Mouse (Mus musculus) cerebellum, adult 2 months (tissue): ENCODE results near the gene Rab3c. TPM values are rescaled to one million over a fixed set of nuclear protein-coding genes. Genes with fewer than 3 reads are reported as not detected.

Source experiments
- DNase-seq, 2 experiments: peaks; one replicate each; pipeline ENCODE4 v3.0.0; 2021
- H3K27ac ChIP-seq: fragments of 200-500 bp; 2 replicates; pipeline ENCODE4 v1.5.1; 2012; ENCODE audit warnings: low read length, control low read depth, inconsistent platforms; ENCODE audit not compliant: insufficient read depth
- H3K27me3 ChIP-seq: fragments of 200-500 bp; 2 replicates; pipeline ENCODE4 v1.6.1; 2012; ENCODE audit warnings: inconsistent platforms, mild to moderate bottlenecking, low read length, moderate library complexity; ENCODE audit not compliant: control insufficient read depth, insufficient read depth
- H3K4me1 ChIP-seq: fragments of 200-500 bp; 2 replicates; pipeline ENCODE4 v1.6.1; 2011; ENCODE audit warnings: low read length; ENCODE audit not compliant: control insufficient read depth, insufficient read depth
- H3K4me3 ChIP-seq: fragments of 200-500 bp; replicated peaks from 2 replicates; pipeline ENCODE3; 2011; ENCODE audit warnings: mild to moderate bottlenecking, low read depth, low read length, control low read depth; ENCODE audit not compliant: insufficient read depth
- CTCF ChIP-seq: fragments of 200-500 bp; IDR thresholded peaks from 2 replicates; pipeline ENCODE4 v1.5.1; 2011; ENCODE audit warnings: low read depth, mild to moderate bottlenecking, control low read depth, low read length, moderate library complexity, borderline replicate concordance; ENCODE audit not compliant: insufficient read depth
- POLR2A ChIP-seq: fragments of 200-500 bp; IDR thresholded peaks from 2 replicates; pipeline ENCODE4 v1.6.1; 2011; ENCODE audit warnings: low read length, control low read depth, borderline replicate concordance; ENCODE audit not compliant: insufficient read depth
- WGBS: fragments of 180-500 bp; shearing (Covaris S2); methylation state at CpG from one replicate; pipeline ENCODE4 v1.1.7; 2018; 5-methylcytosine and 5-hydroxymethylcytosine counted together
- polyA plus RNA-seq: library from polyadenylated mRNA; depleted of rRNA; stranded (reverse); fragments of >200 nt; gene quantifications from 2 replicates; pipeline ENCODE4 v1.2.3, GENCODE M21; 2012

Rab3c gene
- polyA plus RNA-seq, 1 experiment, result 57.5 TPM

GRCm38 (mm10) chr13:110277709-110278108 is 3.1 kb downstream of the Rab3c start:
- DNase-seq, result no peak
- H3K4me1 ChIP-seq, result no peaks in the 10 kb centered on the region; the same call in 1 of the 2 replicates
- no peaks in the 10 kb centered on the region for H3K27me3 ChIP-seq
- TF ChIP-seq CTCF, result no peak
- TF ChIP-seq POLR2A, result no peak
- no peak overlapping the region for H3K27ac ChIP-seq
- H3K4me3 ChIP-seq, result no peak overlapping the region

DNA sequence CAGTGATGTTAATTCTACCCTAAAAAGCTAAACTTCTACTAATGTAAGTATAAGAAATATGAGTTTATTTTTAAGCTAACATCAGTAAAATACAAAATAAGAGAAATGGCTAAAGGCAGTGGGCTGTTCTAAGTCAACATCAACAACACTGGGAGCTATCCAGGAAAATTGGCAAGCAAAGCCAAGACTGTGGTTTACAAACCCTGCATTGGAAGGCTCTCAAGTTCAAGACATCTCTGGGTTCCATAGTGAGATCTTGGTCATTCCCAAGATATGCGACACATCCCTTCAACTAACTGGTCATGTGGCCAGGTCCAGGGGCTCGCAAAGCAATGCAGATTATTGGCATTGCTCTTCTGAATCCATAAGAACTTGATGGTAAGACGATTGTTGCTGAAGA is 5.3 kb downstream of the Rab3c start:
- DNase-seq, result no peak
- Histone ChIP-seq H3K27me3 (no peaks in the 10 kb centered on the region), H3K4me3 (no peak overlapping the region), H3K4me1 (no peaks in the 10 kb centered on the region; the same call in 1 of the 2 replicates), H3K27ac (no peak overlapping the region)
- no peak for TF ChIP-seq CTCF
- TF ChIP-seq POLR2A, result no peak
- 95% methylated on average over 3 of the region's 3 CpGs for WGBS

- Histone ChIP-seq H3K27ac (no peak overlapping the region), H3K27me3 (no peaks in the 10 kb centered on the region), H3K4me1 (no peaks in the 10 kb centered on the region), H3K4me3 (no peak overlapping the region)
- WGBS, result 11% methylated on average over 1 of the region's 1 CpGs
- no peak for DNase-seq
- TF ChIP-seq POLR2A (no peak), CTCF (no peak)
These were observed 20.1 kb downstream of the Rab3c start for GRCm38 (mm10) chr13:110260649-110261048.

GRCm38 (mm10) chr13:110251453-110251852 is 29.3 kb downstream of the Rab3c start:
- H3K27me3 ChIP-seq, result no peaks in the 10 kb centered on the region
- DNase-seq, result peak in 1 of 2 experiments; percentile 27
- no peak for TF ChIP-seq POLR2A
- no peak for TF ChIP-seq CTCF
- H3K27ac ChIP-seq, result no peak overlapping the region
- H3K4me1 ChIP-seq, result 0 out of 2 replicates have a peak, but pooled peaks cover 2% of the 10 kb centered on the region
- WGBS, result 53% methylated on average over 5 of the region's 5 CpGs
- no peak overlapping the region for H3K4me3 ChIP-seq

DNA sequence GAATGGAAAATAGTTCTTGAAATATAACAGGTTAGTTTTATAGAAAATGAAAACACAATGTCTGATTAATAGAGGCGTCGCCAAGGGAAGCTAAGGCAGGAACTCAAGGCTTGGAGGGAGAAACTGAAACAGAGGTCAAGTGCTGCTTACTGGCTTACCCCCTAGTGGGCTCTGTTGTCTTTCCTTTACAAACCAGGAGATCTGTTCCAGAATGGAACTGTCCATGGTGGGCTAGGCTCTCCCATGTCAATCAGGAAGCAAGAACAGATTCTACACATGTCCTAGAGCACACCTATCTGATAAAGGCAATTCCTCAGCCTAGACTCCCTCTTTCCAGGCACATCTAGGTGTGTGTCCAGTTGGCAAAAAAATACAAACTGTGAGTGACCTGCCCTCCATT is 32.3 kb downstream of the Rab3c start:
- no peak overlapping the region for H3K27ac ChIP-seq
- H3K27me3 ChIP-seq, result no peaks in the 10 kb centered on the region
- no peak for TF ChIP-seq CTCF
- no peak for TF ChIP-seq POLR2A
- H3K4me3 ChIP-seq, result no peak overlapping the region
- 90% methylated on average over 2 of the region's 2 CpGs for WGBS
- DNase-seq, result no peak
- 0 out of 2 replicates have a peak, but pooled peaks cover 2% of the 10 kb centered on the region for H3K4me1 ChIP-seq

GRCm38 (mm10) chr13:110238970-110239369 is 41.8 kb downstream of the Rab3c start:
- H3K4me3 ChIP-seq, result no peak overlapping the region
- 66% methylated on average over 3 of the region's 3 CpGs for WGBS
- H3K4me1 ChIP-seq, result peaks cover 8% of the 10 kb centered on the region; the same call in 1 of the 2 replicates
- DNase-seq, result no peak
- TF ChIP-seq POLR2A, result no peak
- TF ChIP-seq CTCF, result no peak
- H3K27me3 ChIP-seq, result no peaks in the 10 kb centered on the region
- no peak overlapping the region for H3K27ac ChIP-seq

DNA sequence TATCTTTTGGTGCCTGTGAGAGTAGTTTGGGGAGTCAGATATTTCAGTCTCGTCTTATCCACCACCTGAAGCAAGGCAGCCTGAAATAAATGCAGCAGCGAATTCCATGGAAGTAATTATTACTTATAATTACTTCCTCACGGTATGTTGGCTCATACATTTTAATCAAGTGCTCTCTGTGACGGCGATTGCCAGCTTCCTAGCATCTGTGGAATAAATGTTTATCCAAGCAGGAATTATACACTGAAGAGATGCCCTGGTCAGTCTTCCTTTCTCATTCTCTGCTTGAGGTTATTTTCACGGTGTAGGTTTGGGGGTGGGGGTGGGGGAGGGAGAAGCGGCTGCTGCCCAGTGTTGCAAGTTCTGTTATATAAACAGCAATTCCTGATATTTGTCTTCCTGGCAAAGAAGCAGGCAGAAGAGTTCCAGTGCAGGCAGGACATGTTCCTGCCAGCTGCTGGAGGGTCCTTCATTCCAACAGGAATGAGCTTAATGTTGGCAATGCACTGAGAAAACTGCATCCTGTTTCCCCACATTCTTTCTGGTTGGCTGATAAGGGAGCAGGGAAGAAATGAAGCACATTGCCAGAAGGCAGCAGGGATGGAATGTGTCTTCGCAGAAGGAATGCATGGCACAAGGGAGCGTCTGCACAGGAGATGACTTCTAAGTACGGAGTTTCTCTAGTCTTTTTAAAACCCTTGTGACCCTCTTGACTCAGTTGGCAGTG is 43.4 kb downstream of the Rab3c start:
- Histone ChIP-seq H3K27me3 (no peaks in the 10 kb centered on the region), H3K4me3 (no peak overlapping the region), H3K27ac (no peak overlapping the region), H3K4me1 (peaks cover 8% of the 10 kb centered on the region; the same call in 1 of the 2 replicates)
- TF ChIP-seq POLR2A (no peak), CTCF (no peak)
- DNase-seq, result peak in 1 of 2 experiments; percentile 41
- WGBS, result 12% methylated on average over 10 of the region's 10 CpGs

DNA sequence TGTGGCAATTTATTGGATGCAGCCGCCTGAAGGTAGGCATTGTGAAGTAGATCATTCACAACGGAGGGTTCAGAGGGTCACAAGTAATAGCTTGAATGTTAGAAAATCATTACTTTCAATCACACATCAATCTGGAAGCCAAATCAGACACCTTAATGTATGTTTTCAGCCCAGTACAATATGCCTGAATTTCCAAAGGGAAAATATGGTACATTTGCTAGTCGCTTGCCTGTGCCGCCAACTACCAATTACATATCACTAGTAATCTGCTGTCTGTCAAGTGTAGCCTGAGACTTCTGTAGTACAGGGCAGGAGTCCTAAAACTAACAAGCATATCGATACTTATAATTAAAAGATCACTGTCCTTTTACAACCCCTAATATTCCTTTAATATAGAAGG is 47.4 kb downstream of the Rab3c start:
- H3K4me1 ChIP-seq, result peaks cover 12% of the 10 kb centered on the region; the same call in 1 of the 2 replicates
- H3K4me3 ChIP-seq, result no peak overlapping the region
- TF ChIP-seq POLR2A, result no peak
- no peak for TF ChIP-seq CTCF
- no peak overlapping the region for H3K27ac ChIP-seq
- no peak for DNase-seq
- no peaks in the 10 kb centered on the region for H3K27me3 ChIP-seq
- WGBS, result 97% methylated on average over 5 of the region's 5 CpGs
